7 mouse cellular contexts compared by ENCODE assay signal in genomic region chr6:127109402-127109930, GRCm38 (mm10). TPM values are rescaled to one million over a fixed set of nuclear protein-coding genes. Genes with fewer than 3 reads are reported as not detected.
A peak's percentile ranks its signal among the peaks of the same experiment; 100 is the strongest.
DNase-seq lines count a peak whose midpoint lies in the region; ATAC-seq lines count a peak whose summit lies in the region.

TSS of gene Tigar (minus strand) at chr6:127109557.

- H3K9me3 ChIP-seq in embryonic facial prominence, embryonic 12.5 days, result no peaks in the 10 kb centered on the region
- no peaks in the 10 kb centered on the region for H3K9me3 ChIP-seq in limb, embryonic 11.5 days (ENCODE audit: control insufficient read depth, low read length)
- H3K9me3 ChIP-seq in midbrain, embryonic 14.5 days (ENCODE audit: control insufficient read depth, low read length), result no peaks in the 10 kb centered on the region

- H3K27ac ChIP-seq in embryonic facial prominence, embryonic 12.5 days, result no peak within 1 kb of the TSS
- no peak within 1 kb of the TSS for H3K27ac ChIP-seq in limb, embryonic 11.5 days (replicated peaks; ENCODE audit: low read depth, low read length)
- H3K27ac ChIP-seq in midbrain, embryonic 14.5 days (replicated peaks; ENCODE audit: low read depth, low read length), result peak within 1 kb of the TSS; percentile 22; the same call in 1 of the 2 replicates

- no peaks in the 10 kb centered on the region for H3K36me3 ChIP-seq in embryonic facial prominence, embryonic 12.5 days
- H3K36me3 ChIP-seq in limb, embryonic 11.5 days (ENCODE audit: control insufficient read depth, insufficient read depth, low read length), result no peaks in the 10 kb centered on the region
- no peaks in the 10 kb centered on the region for H3K36me3 ChIP-seq in midbrain, embryonic 14.5 days (ENCODE audit: control insufficient read depth, insufficient read depth, low read length)

- peaks cover 10% of the 10 kb centered on the region for H3K4me1 ChIP-seq in embryonic facial prominence, embryonic 12.5 days
- no peaks in the 10 kb centered on the region for H3K4me1 ChIP-seq in limb, embryonic 11.5 days (ENCODE audit: control insufficient read depth, insufficient read depth, low read length)
- peaks cover 7% of the 10 kb centered on the region; the same call in 1 of the 2 replicates for H3K4me1 ChIP-seq in midbrain, embryonic 14.5 days (ENCODE audit: control insufficient read depth, insufficient read depth, low read length)

- ATAC-seq in embryonic facial prominence, embryonic 12.5 days (ENCODE audit: insufficient number of reproducible peaks, insufficient read depth, low FRiP score, low TSS enrichment), result peak; percentile 98
- ATAC-seq in limb, embryonic 11.5 days (ENCODE audit: insufficient number of reproducible peaks, low FRiP score, low TSS enrichment, low read depth), result peak; percentile 99
- ATAC-seq in midbrain, embryonic 14.5 days (ENCODE audit: low FRiP score, low TSS enrichment), result peak; percentile 99

- DNase-seq in adrenal gland, postnatal 25 days, result peak; percentile 93
- peak; percentile 99 for DNase-seq in heart, adult 11 months
- peak; percentile 94 for DNase-seq in kidney, adult 18-20 months
- DNase-seq in limb, embryonic 11.5 days (ENCODE audit: low spot score), result peak; percentile 93
- DNase-seq in midbrain, embryonic 14.5 days, result peak; percentile 97
- DNase-seq in spleen, adult 18-20 months, result peak; percentile 91 to 94

- peak within 1 kb of the TSS; percentile 71 for H3K4me2 ChIP-seq in embryonic facial prominence, embryonic 12.5 days (replicated peaks)
- peak within 1 kb of the TSS; percentile 75 for H3K4me2 ChIP-seq in limb, embryonic 11.5 days (ENCODE audit: low read depth, severe bottlenecking)
- H3K4me2 ChIP-seq in midbrain, embryonic 14.5 days (ENCODE audit: low read length), result peak within 1 kb of the TSS; percentile 93

- WGBS in embryonic facial prominence, embryonic 12.5 days, result under 1% methylated on average over 37 of the region's 37 CpGs
- under 1% methylated on average over 37 of the region's 37 CpGs for WGBS in limb, embryonic 11.5 days
- WGBS in midbrain, embryonic 14.5 days, result under 1% methylated on average over 37 of the region's 37 CpGs

- H3K9ac ChIP-seq in embryonic facial prominence, embryonic 12.5 days, result peak within 1 kb of the TSS; percentile 50
- peak within 1 kb of the TSS; percentile 56 for H3K9ac ChIP-seq in limb, embryonic 11.5 days (ENCODE audit: low read length)
- peak within 1 kb of the TSS; percentile 59 for H3K9ac ChIP-seq in midbrain, embryonic 14.5 days (replicated peaks; ENCODE audit: low read length)

- H3K4me3 ChIP-seq in embryonic facial prominence, embryonic 12.5 days, result peak within 1 kb of the TSS; percentile 62
- peak within 1 kb of the TSS; percentile 62 for H3K4me3 ChIP-seq in limb, embryonic 11.5 days (ENCODE audit: low read depth, low read length)
- peak within 1 kb of the TSS; percentile 64 for H3K4me3 ChIP-seq in midbrain, embryonic 14.5 days (replicated peaks; ENCODE audit: low read depth, low read length)

- no peaks in the 10 kb centered on the region for H3K27me3 ChIP-seq in embryonic facial prominence, embryonic 12.5 days
- H3K27me3 ChIP-seq in limb, embryonic 11.5 days (ENCODE audit: control insufficient read depth, insufficient read depth, low read length), result no peaks in the 10 kb centered on the region
- H3K27me3 ChIP-seq in midbrain, embryonic 14.5 days (ENCODE audit: control insufficient read depth, insufficient read depth, low read length), result no peaks in the 10 kb centered on the region

RNA-seq across cellular contexts. Expression of gene Tigar, which starts in this region (rescaled TPM):
- 16.1 and 22.9 TPM in 2 replicates for total RNA-seq in adrenal gland, postnatal 25 days (2021)
- polyA plus RNA-seq in embryonic facial prominence, embryonic 12.5 days (2016; fragmentation: Nextera tagmentation; extraction: Ambion mirVana), result 4.2 and 4.3 TPM in 2 replicates
- polyA plus RNA-seq in limb, embryonic 11.5 days (2014; fragmentation: Nextera tagmentation; extraction: Ambion mirVana), result 4.3 and 4.5 TPM in 2 replicates
- 5.0 and 6.5 TPM in 2 replicates for polyA plus RNA-seq in midbrain, embryonic 14.5 days (2014; fragmentation: Nextera tagmentation; extraction: Ambion mirVana)
